Mouse (Mus musculus) E14TG2a.4 (cell line): Measurements from ENCODE around the gene Osbpl8.

ENCODE experiments used
- CTCF ChIP-seq: conservative IDR thresholded peaks from 2 replicates; pipeline ENCODE4 v1.5.1; 2014; ENCODE audit warnings: low read length
- NANOG ChIP-seq: IDR thresholded peaks from 2 replicates; pipeline ENCODE4 v1.6.1; 2014; ENCODE audit warnings: borderline replicate concordance, low read length, mixed read lengths
- POU5F1 ChIP-seq: IDR thresholded peaks from 2 replicates; pipeline ENCODE4 v1.6.1; 2014; ENCODE audit warnings: low read length, borderline replicate concordance

GRCm38 (mm10) chr10:111223218-111223830, 58.8 kb downstream of the Osbpl8 start:
- no peak for TF ChIP-seq CTCF
- TF ChIP-seq POU5F1, result no peak
- TF ChIP-seq NANOG, result no peak
